Mouse (Mus musculus) kidney, adult 2 months (tissue): ENCODE data around the gene Mrpl38. TPM values are rescaled to one million over a fixed set of nuclear protein-coding genes. Genes with fewer than 3 reads are reported as not detected.

Source experiments
- DNase-seq: peaks from one replicate; pipeline ENCODE4 v3.0.0; 2021
- H3K27ac ChIP-seq: fragments of 200-500 bp; 2 replicates; pipeline ENCODE4 v1.5.1; 2012; ENCODE audit warnings: low read depth, low read length, control low read depth, inconsistent platforms; ENCODE audit not compliant: insufficient read depth
- H3K27me3 ChIP-seq: fragments of 200-500 bp; replicated peaks from 2 replicates; pipeline ENCODE4 v1.6.1; 2012; ENCODE audit warnings: mild to moderate bottlenecking, moderate library complexity, low read length, inconsistent platforms; ENCODE audit not compliant: control insufficient read depth, insufficient read depth
- H3K36me3 ChIP-seq: fragments of 200-500 bp; 2 replicates; pipeline ENCODE4 v1.6.1; 2012; ENCODE audit warnings: mild to moderate bottlenecking, moderate library complexity, low read length, inconsistent platforms; ENCODE audit not compliant: control insufficient read depth, insufficient read depth
- H3K4me1 ChIP-seq: fragments of 200-500 bp; 2 replicates; pipeline ENCODE4 v1.6.1; 2011; ENCODE audit warnings: low read length; ENCODE audit not compliant: control insufficient read depth, insufficient read depth
- H3K4me3 ChIP-seq: fragments of 200-500 bp; 2 replicates; pipeline ENCODE4 v1.5.1; 2011; ENCODE audit warnings: mild to moderate bottlenecking, low read depth, low read length, control low read depth; ENCODE audit not compliant: insufficient read depth
- CTCF ChIP-seq: fragments of 200-500 bp; conservative IDR thresholded peaks from 2 replicates; pipeline ENCODE4 v1.5.1; 2011; ENCODE audit warnings: low read depth, mild to moderate bottlenecking, control low read depth, low read length, moderate library complexity, mixed read lengths; ENCODE audit not compliant: insufficient read depth, insufficient read length
- POLR2A ChIP-seq: fragments of 200-500 bp; IDR thresholded peaks from one replicate; pipeline ENCODE4 v1.6.1; 2011; ENCODE audit warnings: low read depth, low read length, control low read depth
- WGBS: fragments of 180-500 bp; shearing (Covaris S2); methylation state at CpG from one replicate; pipeline ENCODE4 v1.1.7; 2018; 5-methylcytosine and 5-hydroxymethylcytosine counted together
- polyA plus RNA-seq: library from polyadenylated mRNA; depleted of rRNA; stranded (reverse); fragments of >200 nt; gene quantifications from 2 replicates; pipeline ENCODE4 v1.2.3, GENCODE M21; 2012

Mrpl38 gene
- polyA plus RNA-seq, 1 experiment = 70.7 TPM

DNA sequence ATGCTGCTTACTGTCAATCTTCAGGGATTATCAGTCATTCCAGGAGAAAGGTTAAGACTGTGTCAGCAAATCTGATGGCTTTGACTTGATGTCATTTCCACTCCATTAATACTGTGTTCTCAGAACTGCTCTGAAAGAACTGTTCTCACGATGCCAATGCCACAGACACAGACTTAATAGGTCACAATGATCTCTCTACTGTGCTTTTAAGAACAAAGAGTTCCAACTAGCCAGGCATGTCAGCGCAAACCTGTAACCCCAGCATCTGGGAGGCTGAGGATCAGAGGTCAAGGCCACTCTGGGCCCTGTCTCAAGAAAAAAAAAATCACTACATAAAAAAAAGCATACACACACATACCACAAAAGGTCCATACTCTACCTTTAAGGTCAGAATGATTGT lies 33.3 kb upstream of the Mrpl38 start:
- Histone ChIP-seq H3K4me3 (no peak overlapping the region), H3K4me1 (peaks cover 33% of the 10 kb centered on the region; the same call in 1 of the 2 replicates), H3K36me3 (peaks cover 15% of the 10 kb centered on the region), H3K27me3 (no peaks in the 10 kb centered on the region), H3K27ac (peak overlapping the region; percentile 76)
- WGBS = 51% methylated on average over 2 of the region's 2 CpGs
- peak; percentile 82 for DNase-seq
- TF ChIP-seq CTCF = no peak
- TF ChIP-seq POLR2A = no peak

GRCm38 (mm10) chr11:116170003-116170800 lies 31.5 kb upstream of the Mrpl38 start:
- Histone ChIP-seq H3K4me3 (no peak overlapping the region), H3K4me1 (peaks cover 24% of the 10 kb centered on the region; the same call in 1 of the 2 replicates), H3K36me3 (peaks cover 11% of the 10 kb centered on the region), H3K27me3 (no peaks in the 10 kb centered on the region), H3K27ac (peak overlapping the region; percentile 78)
- no peak for TF ChIP-seq CTCF
- no peak for TF ChIP-seq POLR2A
- DNase-seq = peak; percentile 85
- WGBS = 54% methylated on average over 5 of the region's 5 CpGs

GRCm38 (mm10) chr11:116169214-116169613 lies 30.5 kb upstream of the Mrpl38 start:
- H3K4me1 ChIP-seq = peaks cover 19% of the 10 kb centered on the region; the same call in 1 of the 2 replicates
- peaks cover 11% of the 10 kb centered on the region for H3K36me3 ChIP-seq
- WGBS = 73% methylated on average over 3 of the region's 3 CpGs
- no peak for DNase-seq
- no peaks in the 10 kb centered on the region for H3K27me3 ChIP-seq
- H3K27ac ChIP-seq = no peak overlapping the region
- TF ChIP-seq POLR2A (no peak), CTCF (no peak)
- no peak overlapping the region for H3K4me3 ChIP-seq

DNA sequence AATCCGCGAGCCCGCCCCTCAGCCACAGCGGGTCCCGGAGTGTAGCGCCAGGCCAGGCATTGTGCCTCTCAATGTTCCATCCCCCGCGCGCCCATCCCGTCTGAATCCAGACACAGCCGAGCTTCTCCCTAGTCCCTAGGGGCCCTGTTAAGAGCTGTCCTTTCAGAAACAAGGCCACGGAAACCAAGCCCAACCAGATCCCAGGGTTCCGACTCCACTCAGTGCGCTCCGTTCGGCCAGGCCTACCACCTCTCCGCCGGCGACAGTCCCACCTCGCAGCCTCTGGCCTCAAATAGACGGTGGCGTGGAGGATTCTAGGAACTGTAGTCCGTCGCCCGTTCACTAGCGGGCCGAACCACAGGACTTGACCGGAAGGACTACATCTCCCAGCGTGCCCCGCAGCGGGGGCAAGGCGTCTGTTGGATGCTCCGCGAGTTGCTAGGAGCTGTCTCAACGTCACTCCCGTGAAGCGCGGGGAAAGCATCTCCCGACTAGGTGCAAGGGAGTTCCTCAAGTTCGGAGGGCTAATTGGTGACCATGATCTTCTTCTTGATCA lies 29.3 kb upstream of the Mrpl38 start, which contains the start of gene Fbf1:
Gene Fbf1 (minus strand): TSS at position 283 of the 556 bp plus-strand sequence.
- Histone ChIP-seq H3K27ac (peak within 1 kb of the TSS; percentile 61), H3K36me3 (peaks cover 5% of the 10 kb centered on the region), H3K4me3 (peak within 1 kb of the TSS; percentile 87), H3K27me3 (no peaks in the 10 kb centered on the region), H3K4me1 (peaks cover 26% of the 10 kb centered on the region; the same call in 1 of the 2 replicates)
- DNase-seq = peak; percentile 97
- WGBS = under 1% methylated on average over 40 of the region's 40 CpGs
- no peak for TF ChIP-seq CTCF
- TF ChIP-seq POLR2A = peak; percentile 32

DNA sequence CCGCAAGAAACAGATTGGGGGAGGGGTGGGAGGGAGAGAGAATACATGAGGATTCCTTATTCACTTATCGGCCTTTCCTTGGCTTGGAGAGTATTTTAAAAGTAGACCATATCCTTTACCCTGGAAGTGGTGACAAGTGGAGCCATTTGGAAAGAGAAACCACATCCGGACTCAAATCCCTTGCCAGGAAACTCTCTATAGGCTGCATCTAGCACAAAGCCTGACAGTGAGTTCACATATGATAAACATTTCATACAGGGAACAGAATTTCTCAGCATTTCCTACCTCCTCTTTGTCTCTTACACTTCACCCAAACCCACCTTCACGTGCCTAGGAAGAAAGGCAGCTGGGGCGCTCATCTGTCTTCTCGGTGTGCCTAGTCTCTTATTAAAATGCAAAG lies 28.6 kb upstream of the Mrpl38 start:
- 0 out of 2 replicates have a peak, but pooled peaks cover under 1% of the 10 kb centered on the region for H3K36me3 ChIP-seq
- no peak for TF ChIP-seq POLR2A
- TF ChIP-seq CTCF = no peak
- peak overlapping the region; percentile 61; the same call in 1 of the 2 replicates for H3K27ac ChIP-seq
- peak overlapping the region; percentile 87 for H3K4me3 ChIP-seq
- whole genome bisulfite sequencing = 20% methylated on average over 6 of the region's 6 CpGs
- H3K27me3 ChIP-seq = no peaks in the 10 kb centered on the region
- peak; percentile 29 for DNase-seq
- H3K4me1 ChIP-seq = peaks cover 21% of the 10 kb centered on the region; the same call in 1 of the 2 replicates

GRCm38 (mm10) chr11:116163002-116163401 lies 24.3 kb upstream of the Mrpl38 start:
- Histone ChIP-seq H3K27me3 (no peaks in the 10 kb centered on the region), H3K4me3 (no peak overlapping the region), H3K27ac (no peak overlapping the region), H3K36me3 (no peaks in the 10 kb centered on the region), H3K4me1 (peaks cover 8% of the 10 kb centered on the region; the same call in 1 of the 2 replicates)
- WGBS = 16% methylated on average over 9 of the region's 9 CpGs
- TF ChIP-seq CTCF (no peak), POLR2A (no peak)
- peak; percentile 74 for DNase-seq

- Histone ChIP-seq H3K4me1 (peaks cover 8% of the 10 kb centered on the region; the same call in 1 of the 2 replicates), H3K27me3 (no peaks in the 10 kb centered on the region), H3K27ac (no peak overlapping the region), H3K4me3 (no peak overlapping the region), H3K36me3 (no peaks in the 10 kb centered on the region)
- no peak for DNase-seq
- TF ChIP-seq POLR2A (no peak), CTCF (no peak)
- 84% methylated on average over 10 of the region's 10 CpGs for WGBS
These were observed 23.5 kb upstream of the Mrpl38 start for GRCm38 (mm10) chr11:116162146-116162545.
